Mouse (Mus musculus): ENCODE data around the gene Tbcb.
"Not testable (repeated sequence)": the region's sequence is repeated elsewhere in the genome, so short reads cannot be mapped to it uniquely, and the experiment has no call there.

Tbcb gene

GRCm38 (mm10) chr7:30221433-30221832 lies 10.6 kb downstream of the Tbcb start:
- no peak for DNase-seq

DNA sequence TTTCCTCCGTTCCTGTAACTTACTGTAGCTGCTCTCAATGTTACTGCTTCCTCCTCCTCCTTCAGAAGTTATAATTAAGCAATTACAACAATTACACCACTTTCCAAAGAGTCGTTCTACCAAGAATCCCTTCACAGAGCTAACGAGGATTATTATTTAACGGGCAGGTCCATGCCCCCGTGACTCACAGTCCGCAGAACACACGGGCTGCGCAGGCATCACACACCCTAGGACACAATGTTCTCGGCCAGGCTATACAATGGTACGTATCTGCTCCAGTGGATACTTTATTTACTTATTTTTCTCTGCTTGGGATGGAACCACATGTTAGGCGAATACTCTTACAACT lies 12.1 kb downstream of the Tbcb start:
- no peak for DNase-seq

DNA sequence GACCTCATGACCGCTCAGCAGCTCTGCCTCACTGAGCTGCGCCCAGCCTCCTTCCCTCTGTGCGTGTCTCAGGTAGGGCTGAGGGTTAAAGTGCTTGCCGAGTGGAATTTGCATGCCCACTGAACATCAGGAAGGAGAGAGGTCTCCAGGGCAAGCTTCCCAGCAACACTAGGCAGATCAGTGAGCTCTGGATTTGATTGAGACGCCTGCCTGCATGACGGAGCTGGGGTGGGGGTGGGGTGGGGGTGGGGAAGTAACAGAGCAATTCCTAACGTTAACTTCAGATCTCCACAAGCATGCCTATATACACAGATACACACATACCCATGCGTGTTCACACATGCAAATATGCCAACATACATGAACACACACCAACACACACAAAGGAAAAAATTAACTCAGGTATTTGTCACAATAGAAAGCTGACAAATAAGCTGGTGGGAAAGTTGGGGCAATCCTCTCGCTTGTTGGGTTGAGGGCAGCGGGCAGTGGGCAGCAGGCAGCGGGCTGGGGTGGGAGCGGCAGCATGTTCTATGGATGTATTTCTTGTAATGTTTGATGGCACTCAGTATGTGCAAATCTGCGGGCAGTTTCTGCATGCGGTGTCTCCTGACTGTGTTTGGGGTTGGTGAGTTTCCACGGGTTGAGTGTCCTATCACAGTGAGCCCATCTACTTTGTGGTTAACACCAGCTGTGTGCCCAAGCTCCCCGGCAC lies 12.6 kb downstream of the Tbcb start:
- no peak for DNase-seq

- no peak for DNase-seq
Measured at GRCm38 (mm10) chr7:30217277-30217676, 14.8 kb downstream of the Tbcb start.

GRCm38 (mm10) chr7:30216723-30217151 lies 15.3 kb downstream of the Tbcb start:
- peak; percentile 78 for DNase-seq

DNA sequence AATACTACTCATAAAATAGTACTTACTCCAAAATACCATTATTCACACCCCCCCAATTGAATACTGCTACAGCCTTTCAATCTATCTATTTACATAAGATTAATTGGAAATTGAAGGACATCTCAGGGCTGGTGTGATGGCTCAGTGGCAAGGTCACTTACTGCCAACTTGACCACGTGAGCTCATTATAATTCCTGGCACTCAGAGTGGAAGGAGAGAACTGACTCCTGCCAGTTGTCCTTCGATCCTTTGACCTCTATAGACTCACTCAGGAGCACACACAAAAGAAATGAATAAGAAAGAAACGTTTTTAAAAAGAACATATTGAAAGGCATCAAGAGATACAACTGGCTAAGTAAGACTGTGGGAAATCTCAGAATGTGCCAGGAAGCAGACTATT lies 16.2 kb downstream of the Tbcb start:
- DNase-seq, result no peak

DNA sequence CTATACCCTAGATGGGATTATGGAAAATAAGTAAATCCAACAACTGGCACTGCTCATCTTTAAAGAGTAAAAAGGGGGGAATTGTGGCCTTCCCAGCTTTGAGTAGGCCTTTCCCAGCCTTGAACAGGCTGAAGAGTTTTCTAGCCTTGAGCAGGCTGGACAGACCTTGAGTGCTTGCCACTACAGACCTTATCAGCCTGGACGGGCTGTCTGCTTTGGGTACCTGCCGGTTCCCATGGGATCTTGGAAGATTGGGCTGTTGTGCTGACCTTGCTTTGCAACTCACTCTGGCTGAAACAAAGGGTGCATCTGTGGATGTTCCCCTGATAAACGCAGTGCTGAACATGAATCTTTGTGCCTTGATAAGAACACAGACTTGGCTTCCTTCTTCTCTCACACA lies 18.2 kb downstream of the Tbcb start:
- DNase-seq, result no peak

DNA sequence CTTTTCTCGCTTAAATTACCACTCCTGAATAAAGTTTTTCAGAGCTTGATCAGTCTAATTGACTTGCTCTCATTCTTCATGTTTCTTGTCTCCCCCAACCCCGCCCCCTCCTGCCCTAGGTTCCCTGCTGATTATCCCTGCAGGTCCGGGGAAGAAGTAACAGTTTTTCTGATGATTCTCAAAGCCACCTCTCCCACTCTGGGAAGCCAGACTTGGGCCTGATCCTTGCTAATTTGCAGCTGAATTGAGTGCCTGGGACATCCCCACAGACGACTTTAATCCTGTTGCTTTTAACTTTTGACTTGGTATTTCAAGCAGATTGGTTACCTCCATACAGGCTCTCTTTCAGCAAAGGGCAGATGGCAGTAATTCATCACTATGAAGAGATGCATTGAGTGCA lies 21.0 kb downstream of the Tbcb start:
- no peak for DNase-seq

- not testable (repeated sequence) for DNase-seq
Measured at GRCm38 (mm10) chr7:30206364-30206763, 25.7 kb downstream of the Tbcb start.

DNA sequence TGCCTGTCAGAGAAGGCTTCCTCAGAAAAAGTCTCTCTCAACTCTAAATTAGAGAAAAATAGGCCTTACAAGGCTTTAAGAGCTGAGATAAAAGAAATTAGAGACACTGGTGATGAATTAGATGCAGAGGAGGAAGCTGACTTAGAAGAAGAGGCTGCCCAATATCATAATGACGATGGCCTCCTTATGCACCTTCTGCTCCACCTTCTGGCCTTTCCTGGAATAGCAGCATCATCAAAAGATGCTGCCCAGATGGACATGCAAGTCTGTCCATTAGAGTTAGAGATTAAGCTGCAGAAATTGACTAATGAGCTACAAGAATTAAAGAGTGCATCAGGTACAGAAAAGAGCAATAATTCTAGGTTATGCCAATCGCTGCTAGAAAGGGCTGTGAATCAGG lies 26.7 kb downstream of the Tbcb start:
- peak; percentile 76 for DNase-seq

DNA sequence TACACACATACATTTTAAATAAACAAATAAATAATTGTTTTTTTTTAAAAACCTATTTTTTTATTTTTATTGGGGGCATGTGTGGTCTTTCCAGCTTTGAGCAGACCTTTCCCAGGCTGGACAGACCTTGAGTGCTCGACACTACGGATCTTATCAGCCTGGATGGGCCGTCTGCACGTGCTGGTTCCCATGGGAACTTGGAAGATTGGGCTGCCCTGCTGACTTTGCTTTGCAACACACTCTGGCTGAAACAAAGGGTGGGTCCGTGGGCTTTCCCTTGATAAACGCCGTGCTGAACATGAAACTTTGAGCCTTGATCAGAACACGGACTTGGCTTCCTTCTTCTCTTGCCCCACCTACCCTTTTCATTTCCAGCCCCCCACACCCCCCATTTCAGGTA lies 27.7 kb downstream of the Tbcb start:
- DNase-seq, result no peak

- peak; percentile 43 for DNase-seq
Measured at GRCm38 (mm10) chr7:30202895-30203690, 29.0 kb downstream of the Tbcb start.

GRCm38 (mm10) chr7:30200661-30201060 lies 31.4 kb downstream of the Tbcb start:
- DNase-seq, result not testable (repeated sequence)

DNA sequence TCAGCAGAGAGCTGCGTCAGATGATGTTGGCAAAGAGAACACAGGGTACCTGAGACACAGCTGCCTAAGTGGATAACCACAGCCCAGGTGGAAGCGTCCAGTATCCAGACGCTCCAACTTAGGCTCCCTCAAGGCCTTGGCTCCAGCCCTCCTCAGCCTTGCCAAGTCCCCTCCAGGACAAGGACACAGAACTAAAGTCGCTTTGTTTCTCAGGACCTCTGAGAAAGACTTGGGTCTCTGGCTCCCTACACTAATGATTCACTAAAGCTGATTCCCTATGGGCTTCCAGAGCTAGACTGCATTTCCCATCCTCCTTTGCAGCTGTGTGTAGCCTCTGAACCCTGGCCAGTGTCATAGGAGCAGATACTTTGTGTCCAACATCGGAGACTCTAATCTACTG lies 31.9 kb downstream of the Tbcb start:
- no peak for DNase-seq

DNA sequence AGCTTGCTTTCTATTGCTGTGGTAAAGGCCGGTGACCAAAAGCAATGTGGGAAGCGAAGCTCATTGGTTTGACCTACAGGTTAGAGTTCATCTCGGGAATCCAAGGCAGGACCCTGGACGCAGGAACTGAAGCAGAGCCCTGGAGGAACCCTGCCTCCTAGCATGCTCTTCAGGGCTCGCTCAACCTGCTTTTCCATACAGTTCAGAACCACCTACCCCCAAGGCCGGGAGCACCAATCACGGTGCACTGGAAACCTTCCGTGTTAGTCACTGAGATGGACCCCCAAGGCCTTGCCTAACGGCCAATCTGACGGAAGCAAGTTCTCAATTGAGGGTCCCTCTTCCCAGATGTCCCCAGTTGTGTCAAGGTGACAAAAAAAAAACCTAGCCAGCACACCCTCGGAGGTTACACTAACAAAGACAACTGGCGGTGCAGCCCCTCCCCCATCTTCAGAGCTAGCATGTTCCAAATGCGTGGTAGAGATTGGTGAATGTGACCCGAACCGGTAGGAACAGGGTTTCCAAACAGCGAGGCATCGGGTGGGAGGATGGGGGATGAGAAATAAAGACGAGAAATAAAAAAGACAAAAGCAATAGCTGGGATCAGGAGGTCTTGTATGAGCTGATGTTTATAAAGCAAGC lies 32.5 kb downstream of the Tbcb start:
- DNase-seq, result no peak

DNA sequence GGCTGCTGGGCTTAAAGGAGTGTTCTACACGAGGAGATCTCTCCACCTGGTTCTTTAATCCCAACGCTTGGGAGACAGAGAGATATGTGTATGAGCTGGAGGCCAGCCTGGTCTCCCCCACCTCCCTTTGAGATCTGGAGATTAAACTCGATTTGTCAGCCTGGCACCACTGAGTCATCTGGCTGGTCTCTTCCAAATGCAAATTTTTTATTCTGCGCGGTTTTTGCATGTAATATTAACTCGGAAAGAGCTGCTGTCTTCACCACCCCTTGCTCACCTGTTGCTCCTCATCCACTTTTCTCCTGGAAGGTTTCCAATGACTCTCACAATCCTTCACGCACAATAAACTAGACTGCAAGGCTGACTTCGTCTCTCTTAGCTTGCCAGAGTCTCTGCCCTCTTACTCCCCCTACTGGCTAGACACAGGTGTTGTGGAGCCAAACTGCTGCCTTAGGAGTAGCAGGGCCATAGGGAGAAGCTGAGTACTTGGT lies 33.5 kb downstream of the Tbcb start, which contains the start of gene Capns1:
Gene Capns1, minus strand, starts transcription at position 331 of the 491 bp plus-strand sequence.
- DNase-seq, result peak; percentile 54

GRCm38 (mm10) chr7:30197592-30198129 lies 34.4 kb downstream of the Tbcb start:
- DNase-seq, result no peak

DNA sequence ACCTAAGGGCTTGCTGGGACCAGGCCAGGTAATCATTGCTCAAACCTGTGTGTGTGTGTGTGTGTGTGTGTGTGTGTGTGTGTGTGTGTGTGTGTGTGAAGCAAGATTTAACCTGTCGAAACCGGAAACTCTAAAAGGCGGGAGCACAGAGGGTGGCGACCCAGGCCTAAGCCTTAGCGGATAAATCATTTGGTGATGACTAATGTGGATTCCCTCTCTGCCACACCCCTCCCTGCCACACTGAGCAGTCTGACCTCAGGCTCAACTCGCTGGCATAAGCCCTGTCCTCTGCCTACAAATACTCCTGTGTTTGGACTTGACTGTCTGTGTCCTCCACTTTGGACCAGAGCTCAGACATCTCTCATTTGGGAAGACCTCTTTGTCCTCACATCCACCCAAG lies 35.9 kb downstream of the Tbcb start:
- DNase-seq, result no peak

- no peak for DNase-seq
Measured at GRCm38 (mm10) chr7:30195461-30195860, 36.6 kb downstream of the Tbcb start.

- peak; percentile 96 for DNase-seq
Measured at GRCm38 (mm10) chr7:30194884-30195283, 37.2 kb downstream of the Tbcb start.

GRCm38 (mm10) chr7:30194101-30194831 lies 37.8 kb downstream of the Tbcb start:
- no peak for DNase-seq

- peak; percentile 80 for DNase-seq
Measured at GRCm38 (mm10) chr7:30193581-30194100, 38.4 kb downstream of the Tbcb start.
